Mouse (Mus musculus): ENCODE measurements around the gene Armc2.

DNA sequence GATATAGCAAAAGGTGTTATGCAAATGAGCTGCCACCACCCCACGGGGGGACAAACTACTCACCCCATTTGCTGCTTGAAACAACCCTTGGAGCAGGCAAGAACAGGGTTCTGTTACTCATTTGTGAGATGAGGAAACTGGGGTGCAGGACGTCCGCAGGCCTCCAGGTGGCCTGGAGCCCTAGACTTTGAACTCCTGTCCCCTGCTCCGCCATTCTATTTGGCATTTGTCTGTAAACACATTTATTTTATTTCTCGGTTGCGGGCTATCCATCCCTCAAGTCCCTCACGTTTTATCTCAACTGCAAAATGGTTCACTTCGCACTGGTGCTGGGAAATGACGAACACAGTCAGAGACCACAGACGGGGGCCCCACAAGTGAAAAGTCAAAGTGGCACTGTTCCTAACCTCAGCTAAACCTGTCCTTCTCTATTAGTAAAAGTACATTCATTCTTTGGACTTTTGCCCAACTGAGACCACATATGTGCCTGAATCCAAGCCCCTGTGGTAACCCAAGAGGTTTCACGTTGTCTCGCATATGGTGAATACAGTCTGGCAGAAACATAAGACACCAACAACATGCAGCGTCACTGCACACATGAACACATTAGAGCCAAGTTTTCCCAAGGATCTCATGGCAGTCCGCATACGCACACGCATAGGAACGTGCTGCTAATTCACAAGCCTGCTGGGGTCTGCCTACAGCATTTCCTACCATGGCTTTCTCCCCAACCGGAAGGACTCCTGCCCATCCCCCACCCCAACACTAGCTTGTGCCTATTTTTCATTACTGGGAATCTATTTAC is 60.6 kb downstream of the Armc2 start:
- TF ChIP-seq CTCF (IDR thresholded peaks at IDR 0.05; ENCODE audit: borderline replicate concordance, insufficient read depth, low read length) (no peak), POLR2A (IDR thresholded peaks at IDR 0.05; ENCODE audit: low read depth, low read length) (no peak)
